Mouse (Mus musculus): ENCODE data around the gene Krtdap.
"Not testable (repeated sequence)": the region's sequence is repeated elsewhere in the genome, so short reads cannot be mapped to it uniquely, and the experiment has no call there.

Gene Krtdap

DNA sequence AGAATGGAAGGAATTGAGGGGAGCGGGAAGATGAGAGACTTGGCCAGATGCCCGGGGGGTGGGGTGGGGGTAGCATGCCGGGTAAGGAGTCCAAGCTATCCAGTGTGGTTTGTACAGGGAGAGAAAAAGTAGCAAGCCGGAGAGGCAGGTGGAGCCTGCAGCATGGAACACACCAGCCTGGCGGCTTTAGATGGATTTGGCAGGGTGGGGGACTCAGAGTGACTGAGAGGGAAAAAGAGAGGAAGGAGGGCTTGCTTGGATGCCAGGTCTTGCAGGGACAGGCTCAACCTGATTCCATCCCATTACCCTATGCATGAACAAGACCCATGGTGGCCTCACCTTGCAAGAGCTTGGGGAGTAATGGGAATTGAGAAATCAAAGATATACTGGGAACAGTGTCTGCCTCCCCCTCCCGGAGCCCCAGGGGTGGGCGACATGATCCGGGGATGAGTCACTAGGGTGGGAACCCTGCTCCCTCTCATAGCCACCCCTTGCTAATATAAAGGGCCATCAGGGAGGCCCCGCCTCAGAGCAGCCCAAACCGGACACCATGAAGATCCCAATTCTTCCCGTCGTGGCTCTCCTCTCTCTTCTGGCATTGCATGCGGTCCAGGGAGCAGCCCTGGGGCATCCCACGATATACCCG lies at the start of gene Krtdap:
TSS of gene Krtdap (plus strand) at position 520 of the 646 bp plus-strand sequence.
- DNase-seq (ENCODE audit: low spot score) = no peak

DNA sequence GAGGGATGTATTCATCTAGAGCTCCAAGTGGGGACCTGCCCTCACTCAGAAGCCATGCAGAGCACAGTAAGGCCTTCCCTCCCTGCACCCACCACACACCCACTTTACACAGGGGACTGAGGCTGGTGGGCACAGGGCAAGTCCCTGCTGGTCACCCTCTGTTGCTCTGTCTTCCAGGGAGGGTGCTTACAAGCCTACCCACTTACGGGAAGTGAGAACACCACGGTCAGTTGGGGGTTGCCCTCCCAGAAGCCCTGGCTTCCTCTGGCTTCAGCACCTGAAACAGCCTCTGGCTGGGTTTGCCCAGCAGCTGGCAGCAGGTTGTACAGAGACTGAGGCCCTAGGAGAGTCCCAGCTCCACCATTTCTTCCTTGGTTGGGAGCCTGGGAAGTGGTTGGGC lies 45.1 kb upstream of the Krtdap start:
- DNase-seq (ENCODE audit: low spot score) = not testable (repeated sequence)

- DNase-seq (ENCODE audit: low spot score) = not testable (repeated sequence)
Observed at GRCm38 (mm10) chr7:30743617-30744016, 44.1 kb upstream of the Krtdap start, which contains the start of gene Gapdhs. Gene Gapdhs, minus strand, starts transcription at chr7:30743681.

DNA sequence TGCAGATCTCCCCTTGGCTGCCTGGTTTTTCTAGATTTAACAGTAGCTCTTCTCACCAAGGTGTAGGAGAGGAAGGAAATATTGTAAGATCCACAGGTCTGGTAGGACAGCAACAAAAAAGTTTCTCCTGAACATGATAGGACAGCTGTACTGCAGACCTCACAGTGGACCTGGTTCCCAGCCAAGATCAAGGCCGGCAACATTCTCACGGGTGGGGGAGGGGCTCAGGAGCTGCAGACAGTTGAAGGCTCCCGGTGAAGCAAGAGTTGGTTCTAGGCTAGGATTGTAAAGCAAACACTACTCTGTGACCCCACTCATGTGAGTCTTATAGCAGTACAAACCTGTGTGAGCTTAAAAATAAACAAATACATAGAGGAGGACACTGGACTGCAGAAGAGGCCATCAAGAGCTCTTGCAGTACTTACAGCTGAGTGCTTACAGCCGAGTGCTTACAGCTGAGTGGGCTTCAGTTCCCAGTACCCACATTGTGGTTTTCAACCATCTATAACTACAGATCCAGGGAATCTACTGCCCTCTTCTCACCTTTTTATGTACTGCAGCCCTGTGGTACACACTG lies 43.6 kb upstream of the Krtdap start:
- DNase-seq (ENCODE audit: low spot score) = no peak

DNA sequence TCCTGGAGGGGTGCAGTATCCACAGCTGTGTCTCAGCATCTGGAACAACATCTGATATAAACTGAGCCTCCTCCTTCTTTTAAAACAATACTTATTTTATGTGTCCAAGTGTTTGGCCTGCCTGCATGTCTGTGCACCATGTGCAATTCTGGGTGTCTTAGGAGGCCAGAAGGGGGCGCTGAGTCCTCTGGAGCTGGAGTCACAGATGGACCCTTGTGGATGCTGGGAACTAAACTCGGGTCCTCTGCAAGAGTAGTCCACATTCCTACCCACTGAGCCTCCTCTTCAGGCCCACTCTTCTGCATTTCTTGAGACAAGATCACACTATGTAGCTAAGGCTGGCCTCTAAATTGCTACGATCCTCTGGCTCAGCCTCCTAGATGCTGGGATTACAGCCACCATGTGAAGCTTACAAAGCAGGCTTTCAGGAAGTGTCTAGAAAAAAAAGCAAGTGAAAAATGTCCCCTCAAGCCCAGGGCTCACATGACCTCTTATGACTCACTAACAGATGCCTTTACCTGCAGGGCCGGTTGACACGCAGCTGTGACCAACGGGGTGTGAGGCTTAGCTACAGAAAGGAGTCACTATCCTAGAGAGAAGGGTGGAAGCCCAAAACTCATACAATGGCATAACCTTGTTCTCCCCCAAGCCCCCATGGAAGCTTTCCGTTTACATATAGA lies 40.0 kb upstream of the Krtdap start:
- DNase-seq (ENCODE audit: low spot score) = no peak

GRCm38 (mm10) chr7:30749824-30750606 lies 37.7 kb upstream of the Krtdap start:
- no peak for DNase-seq (ENCODE audit: low spot score)

- DNase-seq (ENCODE audit: low spot score) = no peak
Observed at GRCm38 (mm10) chr7:30751086-30751669, 36.5 kb upstream of the Krtdap start, which contains the start of gene Sbsn. Gene Sbsn, plus strand, starts transcription at chr7:30751471.

- DNase-seq (ENCODE audit: low spot score) = no peak
Observed at GRCm38 (mm10) chr7:30757001-30757400, 30.7 kb upstream of the Krtdap start.

GRCm38 (mm10) chr7:30758853-30759252 lies 28.8 kb upstream of the Krtdap start:
- DNase-seq (ENCODE audit: low spot score) = peak; percentile 8

DNA sequence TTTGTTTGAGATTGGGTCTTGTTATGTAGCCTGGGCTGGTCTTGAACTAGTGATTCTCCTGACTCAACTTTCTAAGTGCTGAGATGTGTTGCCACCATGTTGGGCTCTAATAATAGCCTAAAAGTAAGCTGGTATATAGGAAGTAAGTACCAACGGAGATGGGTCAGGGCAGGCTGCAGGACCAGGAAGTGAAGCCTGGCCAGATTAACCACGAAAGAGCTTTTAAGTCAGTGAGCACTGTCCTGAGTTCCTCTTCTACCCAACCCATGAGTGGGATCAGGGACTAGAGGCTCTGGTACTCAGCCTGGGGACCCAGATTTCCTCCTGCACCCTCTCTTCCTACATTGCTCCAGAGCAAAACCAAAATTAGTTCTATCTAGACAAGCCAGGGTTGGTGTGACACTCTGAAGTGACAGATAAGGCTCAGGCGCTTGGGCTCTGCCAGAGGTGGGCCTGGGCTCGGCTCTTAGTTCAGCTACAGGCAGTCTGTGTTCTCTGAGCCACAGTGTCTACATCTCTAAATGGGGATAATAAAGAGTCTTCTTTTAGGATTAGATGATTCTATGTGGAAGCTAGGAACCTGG lies 25.8 kb upstream of the Krtdap start:
- no peak for DNase-seq (ENCODE audit: low spot score)

DNA sequence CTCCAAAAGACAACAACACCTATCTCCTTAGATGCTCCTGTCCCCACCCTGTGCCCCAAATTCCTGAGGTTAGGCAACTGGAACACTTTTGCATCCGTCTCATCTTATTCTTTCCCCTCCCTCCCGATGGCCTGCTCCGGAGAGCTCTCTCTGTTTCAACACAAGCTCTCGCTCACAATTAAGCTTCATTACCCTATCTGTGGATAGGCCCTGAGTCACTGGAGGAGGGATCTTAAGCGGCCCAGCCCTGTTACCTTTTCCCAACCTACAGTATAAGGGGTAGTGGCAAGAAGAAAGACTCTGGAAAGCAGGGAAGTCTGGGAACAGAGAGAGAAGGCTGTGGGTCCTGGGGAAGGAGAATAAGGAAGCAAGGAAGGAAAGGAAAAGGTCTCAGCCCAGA lies 24.2 kb upstream of the Krtdap start, which contains the start of gene Dmkn:
TSS of gene Dmkn (plus strand) at position 301 of the 400 bp plus-strand sequence.
- no peak for DNase-seq (ENCODE audit: low spot score)

- DNase-seq (ENCODE audit: low spot score) = no peak
Observed at GRCm38 (mm10) chr7:30765173-30765572, 22.5 kb upstream of the Krtdap start.

GRCm38 (mm10) chr7:30766408-30766807 lies 21.3 kb upstream of the Krtdap start:
- DNase-seq (ENCODE audit: low spot score) = no peak

- DNase-seq (ENCODE audit: low spot score) = no peak
Observed at GRCm38 (mm10) chr7:30769236-30769635, 18.5 kb upstream of the Krtdap start.

DNA sequence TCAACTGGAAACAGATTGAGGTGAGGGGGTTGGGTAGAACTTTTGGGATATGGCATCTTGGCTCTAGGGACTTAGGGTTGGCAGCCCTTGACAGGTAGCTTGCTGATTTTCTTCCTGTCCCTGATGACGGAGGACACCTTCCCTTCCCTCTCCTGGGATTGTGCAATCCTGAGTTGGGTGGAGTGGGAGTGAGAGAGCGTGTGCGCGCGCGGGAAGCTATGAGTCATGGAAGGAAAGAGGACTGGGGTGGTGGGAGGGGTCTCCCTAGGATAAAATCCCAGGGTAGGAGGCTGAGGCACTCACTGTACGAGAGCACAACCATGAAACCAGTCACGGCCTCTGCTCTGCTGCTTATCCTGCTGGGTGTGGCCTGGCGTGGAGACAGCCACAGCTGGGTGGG lies 11.6 kb upstream of the Krtdap start:
- no peak for DNase-seq (ENCODE audit: low spot score)

GRCm38 (mm10) chr7:30777081-30777579 lies 10.6 kb upstream of the Krtdap start:
- no peak for DNase-seq (ENCODE audit: low spot score)

- no peak for DNase-seq (ENCODE audit: low spot score)
Observed at GRCm38 (mm10) chr7:30777911-30778310, 9.8 kb upstream of the Krtdap start.

DNA sequence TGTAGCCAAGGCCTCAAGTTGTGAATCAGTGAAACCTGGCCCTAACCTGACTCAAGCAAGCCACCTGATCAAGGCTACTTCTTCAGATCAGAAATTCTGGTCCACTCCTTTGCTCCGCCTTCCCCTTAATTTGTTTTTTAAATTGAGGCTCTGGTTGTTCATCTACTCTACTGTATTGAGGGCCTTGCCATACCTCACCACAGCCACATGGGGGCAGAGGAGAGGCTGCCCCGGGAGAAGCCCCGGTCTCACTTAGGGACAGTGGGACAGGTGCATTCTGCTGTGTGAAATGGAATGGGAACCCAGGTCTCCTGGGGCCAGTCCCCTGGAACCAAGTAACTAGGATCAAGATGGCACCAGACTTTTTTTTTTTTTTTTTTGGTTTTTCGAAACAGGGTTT lies 5.9 kb upstream of the Krtdap start:
- DNase-seq (ENCODE audit: low spot score) = peak; percentile 13

DNA sequence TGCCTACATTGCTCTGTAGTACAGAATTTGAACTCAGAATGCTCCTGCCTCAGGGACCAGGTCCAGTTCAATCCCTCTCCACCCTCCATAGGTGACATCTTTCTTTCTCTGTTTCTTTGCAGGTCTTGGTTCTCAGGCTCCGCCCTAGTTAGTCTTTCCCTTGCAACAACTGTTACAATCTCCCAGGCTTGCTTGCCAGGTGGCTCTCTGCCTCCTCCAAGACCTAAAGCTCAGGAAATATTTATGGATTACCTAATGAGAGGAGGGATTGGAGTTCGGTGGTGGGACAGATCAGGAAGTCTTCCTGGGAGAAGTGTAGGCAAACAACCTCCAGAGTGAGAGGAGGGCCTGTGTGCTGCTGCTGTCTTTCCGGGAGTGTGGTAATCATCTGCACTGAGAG lies 5.0 kb upstream of the Krtdap start:
- no peak for DNase-seq (ENCODE audit: low spot score)

DNA sequence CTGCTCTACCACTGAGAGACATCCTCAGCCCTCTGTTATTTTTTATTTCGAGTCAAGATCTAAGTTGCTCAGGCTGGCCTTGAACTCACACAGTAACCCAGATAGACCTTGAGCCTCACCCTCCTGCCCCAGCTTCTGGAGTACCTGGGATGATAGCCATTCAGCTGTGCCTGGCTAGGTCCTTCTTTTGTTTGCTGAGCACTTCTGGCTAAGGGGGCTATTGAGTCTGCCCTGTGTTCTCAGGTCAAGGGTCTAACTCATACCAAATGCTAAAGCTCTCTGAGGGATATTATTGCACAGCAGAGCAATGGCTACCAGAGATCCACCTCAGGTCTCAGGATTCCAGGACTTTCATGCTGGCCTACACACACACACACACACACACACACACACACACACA lies 2.5 kb upstream of the Krtdap start:
- DNase-seq (ENCODE audit: low spot score) = no peak
